Comparison of ENCODE assay signal across 8 mouse cellular contexts in genomic region chr7:30534633-30535577, GRCm38 (mm10). TPM values are rescaled to one million over a fixed set of nuclear protein-coding genes. Genes with fewer than 3 reads are reported as not detected.
DNase-seq lines count a peak whose midpoint lies in the region; ATAC-seq lines count a peak whose summit lies in the region.

Gene Arhgap33, minus strand, starts transcription at chr7:30535060.

- DNase-seq in R1 (ENCODE audit: low read depth, low spot score), result peak; percentile 97
- DNase-seq in cerebellum, postnatal 25 days, result peak; percentile 96 to 98
- DNase-seq in frontal cortex, postnatal 25 days (ENCODE audit: low spot score in 2 of 2), result peak; percentile 86 to 94
- peak; percentile 96 for DNase-seq in left cerebral cortex, adult 11 months (ENCODE audit: low spot score)
- DNase-seq in lung, postnatal 4 days, result peak; percentile 96 to 98
- DNase-seq in retina, postnatal 7 days (ENCODE audit: low read depth, low spot score), result peak; percentile 94
- peak; percentile 86 for DNase-seq in urinary bladder, adult 2 months (ENCODE audit: low spot score)

- H3K4me2 ChIP-seq in hindbrain, embryonic 15.5 days, result peak within 1 kb of the TSS; percentile 86

- peak within 1 kb of the TSS; percentile 92 for H3K4me3 ChIP-seq in hindbrain, embryonic 15.5 days

- peak; percentile 93 for ATAC-seq in hindbrain, embryonic 15.5 days (ENCODE audit: low FRiP score, low read depth)

- H3K9ac ChIP-seq in hindbrain, embryonic 15.5 days, result peak within 1 kb of the TSS; percentile 94

- H3K9me3 ChIP-seq in hindbrain, embryonic 15.5 days, result no peaks in the 10 kb centered on the region

- peaks cover 47% of the 10 kb centered on the region for H3K4me1 ChIP-seq in hindbrain, embryonic 15.5 days (replicated peaks)

- under 1% methylated on average over 81 of the region's 84 CpGs for WGBS in hindbrain, embryonic 15.5 days

- H3K27ac ChIP-seq in hindbrain, embryonic 15.5 days (replicated peaks), result peak within 1 kb of the TSS; percentile 97

- peaks cover 29% of the 10 kb centered on the region for H3K36me3 ChIP-seq in hindbrain, embryonic 15.5 days

- no peaks in the 10 kb centered on the region for H3K27me3 ChIP-seq in hindbrain, embryonic 15.5 days

RNA-seq across cellular contexts. Expression of gene Arhgap33, which starts in this region (rescaled TPM):
- 101 and 135 TPM in 2 replicates for polyA plus RNA-seq in hindbrain, embryonic 15.5 days (2015; fragmentation: Nextera tagmentation; extraction: Ambion mirVana)
- polyA plus RNA-seq in urinary bladder, adult 2 months (2012; rRNA removed), result 6.9 and 7.7 TPM in 2 replicates

Comparison
In these comparisons a context has a peak if more than half of its experiments do, and no peak if none do; other contexts are left out.
1. Peak in every context shown above with its lines: DNase-seq, ATAC-seq, H3K4me3 ChIP-seq and H3K27ac ChIP-seq.
2. RNA of gene Arhgap33 (polyA plus RNA-seq): 101 to 135 TPM in hindbrain, embryonic 15.5 days; 6.9 to 7.7 TPM in urinary bladder, adult 2 months; every median in the first group is over 10 times any median in the second.